Mouse (Mus musculus): ENCODE data around the gene Abat. TPM values are rescaled to one million over a fixed set of nuclear protein-coding genes. Genes with fewer than 3 reads are reported as not detected.
"Not testable (repeated sequence)": the region's sequence is repeated elsewhere in the genome, so short reads cannot be mapped to it uniquely, and the experiment has no call there.

Abat gene
- polyA plus RNA-seq, 1 experiment from 2014 or later = 32.2 TPM

DNA sequence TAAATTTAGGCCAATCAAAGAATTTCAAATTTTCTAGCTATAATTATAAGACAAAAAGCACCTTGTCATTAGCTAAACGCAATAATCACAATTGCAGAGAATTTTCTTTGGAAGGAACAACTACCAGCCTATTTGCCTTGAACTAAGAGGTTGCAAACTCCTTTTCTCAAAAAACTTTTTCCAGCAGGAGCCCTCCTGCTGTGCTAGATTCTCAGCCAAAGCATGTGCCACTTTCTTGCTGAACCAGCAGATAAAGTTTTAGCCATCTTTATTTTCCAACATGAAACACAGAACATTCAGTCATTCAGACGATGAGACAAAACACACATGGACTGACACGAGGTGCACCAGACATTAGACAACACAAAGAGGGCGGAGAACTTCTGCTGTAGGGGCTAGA lies 48.6 kb downstream of the Abat start:
- H3K4me1 ChIP-seq (ENCODE audit: control insufficient read depth, insufficient read depth, low read length); H3K27ac ChIP-seq (ENCODE audit: low read depth, low read length); H3K9me3 ChIP-seq (replicated peaks; ENCODE audit: control insufficient read depth, low read length); H3K9ac ChIP-seq (ENCODE audit: low read depth, low read length); ATAC-seq (replicated peaks; ENCODE audit: insufficient number of reproducible peaks, low FRiP score, low TSS enrichment); H3K4me2 ChIP-seq; H3K36me3 ChIP-seq (ENCODE audit: control insufficient read depth, insufficient read depth, low read length); H3K4me3 ChIP-seq (ENCODE audit: low read depth, low read length); H3K27me3 ChIP-seq (ENCODE audit: control insufficient read depth, insufficient read depth, low read length): not testable (repeated sequence)
- WGBS (ENCODE audit: insufficient replicate concordance) = 32% methylated on average over 4 of the region's 4 CpGs

DNA sequence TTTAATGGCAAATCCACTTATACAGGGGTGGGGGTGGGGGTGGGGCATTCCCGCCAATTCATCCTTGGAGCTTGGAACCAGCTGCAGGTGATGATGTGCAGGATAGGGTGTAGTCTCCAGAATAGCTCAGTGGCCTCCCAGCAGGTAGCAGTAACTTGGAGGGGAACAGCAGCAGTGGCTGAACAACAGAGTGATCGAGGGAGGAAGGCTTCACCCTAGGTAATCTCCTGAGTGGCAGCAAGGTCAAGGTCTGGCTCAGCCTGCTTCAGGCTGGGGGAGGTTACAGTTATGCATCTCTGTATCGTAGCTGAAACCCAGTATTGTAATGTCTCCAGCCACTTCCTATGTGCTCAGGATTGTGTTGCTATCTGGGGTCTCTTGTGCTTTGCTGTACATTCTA lies 49.6 kb downstream of the Abat start:
- not testable (repeated sequence) for ATAC-seq (replicated peaks; ENCODE audit: insufficient number of reproducible peaks, low FRiP score, low TSS enrichment); H3K36me3 ChIP-seq (ENCODE audit: control insufficient read depth, insufficient read depth, low read length); H3K4me1 ChIP-seq (ENCODE audit: control insufficient read depth, insufficient read depth, low read length); H3K27ac ChIP-seq (ENCODE audit: low read depth, low read length); H3K9ac ChIP-seq (ENCODE audit: low read depth, low read length); H3K27me3 ChIP-seq (ENCODE audit: control insufficient read depth, insufficient read depth, low read length); H3K4me3 ChIP-seq (ENCODE audit: low read depth, low read length); H3K9me3 ChIP-seq (replicated peaks; ENCODE audit: control insufficient read depth, low read length); H3K4me2 ChIP-seq
- 57% methylated on average over 3 of the region's 3 CpGs for WGBS (ENCODE audit: insufficient replicate concordance)

DNA sequence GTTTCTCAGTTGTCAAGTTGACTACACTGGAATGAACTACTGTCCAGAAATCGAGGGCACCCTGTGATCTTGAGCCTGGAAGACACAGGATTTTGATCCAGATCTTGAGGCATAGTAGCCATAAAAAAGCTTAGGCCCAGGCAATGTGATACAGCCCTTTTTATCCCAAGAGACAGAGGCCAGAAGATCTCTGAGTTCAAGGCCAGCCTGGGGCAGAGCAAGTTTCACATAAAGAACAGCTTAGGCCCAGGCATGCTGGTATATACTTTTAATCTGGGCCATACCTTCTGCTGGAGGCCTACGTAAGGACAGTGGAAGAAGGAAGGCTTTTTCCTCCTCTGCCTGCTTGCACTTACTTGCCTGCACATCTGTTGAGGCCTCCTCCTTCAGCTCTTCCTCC lies 51.6 kb downstream of the Abat start:
- no peak for ATAC-seq (replicated peaks; ENCODE audit: insufficient number of reproducible peaks, low FRiP score, low TSS enrichment)
- 77% methylated on average over 2 of the region's 2 CpGs for WGBS (ENCODE audit: insufficient replicate concordance)
- Histone ChIP-seq H3K9me3 (replicated peaks; ENCODE audit: control insufficient read depth, low read length) (peaks cover 3% of the 10 kb centered on the region), H3K9ac (ENCODE audit: low read depth, low read length) (no peak overlapping the region), H3K27ac (ENCODE audit: low read depth, low read length) (no peak overlapping the region), H3K36me3 (ENCODE audit: control insufficient read depth, insufficient read depth, low read length) (no peaks in the 10 kb centered on the region), H3K27me3 (ENCODE audit: control insufficient read depth, insufficient read depth, low read length) (no peaks in the 10 kb centered on the region), H3K4me1 (ENCODE audit: control insufficient read depth, insufficient read depth, low read length) (peaks cover 5% of the 10 kb centered on the region), H3K4me3 (ENCODE audit: low read depth, low read length) (no peak overlapping the region), H3K4me2 (no peak overlapping the region)

DNA sequence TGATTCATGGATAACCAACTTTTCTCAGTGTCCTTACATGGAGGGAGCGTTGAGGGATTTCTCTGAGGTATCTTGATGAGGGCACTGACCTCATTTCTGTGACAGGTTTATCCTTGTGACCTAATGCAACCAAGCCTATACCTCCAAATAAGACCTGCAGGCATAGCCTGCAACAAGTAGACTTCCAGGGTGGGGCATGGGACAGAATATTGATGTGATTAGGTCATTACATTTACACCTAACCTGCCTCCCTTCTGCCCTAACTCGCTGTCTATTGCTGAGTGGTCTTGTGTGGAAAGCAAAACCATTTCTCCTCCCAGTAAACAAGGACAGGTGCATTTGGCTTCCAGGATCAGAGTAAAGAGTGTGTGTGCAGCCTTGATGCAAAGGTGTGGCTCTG lies 52.3 kb downstream of the Abat start:
- WGBS (ENCODE audit: insufficient replicate concordance) = 77% methylated on average over 2 of the region's 2 CpGs
- Histone ChIP-seq H3K36me3 (ENCODE audit: control insufficient read depth, insufficient read depth, low read length) (no peaks in the 10 kb centered on the region), H3K9ac (ENCODE audit: low read depth, low read length) (no peak overlapping the region), H3K27ac (ENCODE audit: low read depth, low read length) (no peak overlapping the region), H3K4me2 (no peak overlapping the region), H3K9me3 (replicated peaks; ENCODE audit: control insufficient read depth, low read length) (no peaks in the 10 kb centered on the region), H3K4me1 (ENCODE audit: control insufficient read depth, insufficient read depth, low read length) (peaks cover 11% of the 10 kb centered on the region), H3K27me3 (ENCODE audit: control insufficient read depth, insufficient read depth, low read length) (no peaks in the 10 kb centered on the region), H3K4me3 (ENCODE audit: low read depth, low read length) (no peak overlapping the region)
- no peak for ATAC-seq (replicated peaks; ENCODE audit: insufficient number of reproducible peaks, low FRiP score, low TSS enrichment)

DNA sequence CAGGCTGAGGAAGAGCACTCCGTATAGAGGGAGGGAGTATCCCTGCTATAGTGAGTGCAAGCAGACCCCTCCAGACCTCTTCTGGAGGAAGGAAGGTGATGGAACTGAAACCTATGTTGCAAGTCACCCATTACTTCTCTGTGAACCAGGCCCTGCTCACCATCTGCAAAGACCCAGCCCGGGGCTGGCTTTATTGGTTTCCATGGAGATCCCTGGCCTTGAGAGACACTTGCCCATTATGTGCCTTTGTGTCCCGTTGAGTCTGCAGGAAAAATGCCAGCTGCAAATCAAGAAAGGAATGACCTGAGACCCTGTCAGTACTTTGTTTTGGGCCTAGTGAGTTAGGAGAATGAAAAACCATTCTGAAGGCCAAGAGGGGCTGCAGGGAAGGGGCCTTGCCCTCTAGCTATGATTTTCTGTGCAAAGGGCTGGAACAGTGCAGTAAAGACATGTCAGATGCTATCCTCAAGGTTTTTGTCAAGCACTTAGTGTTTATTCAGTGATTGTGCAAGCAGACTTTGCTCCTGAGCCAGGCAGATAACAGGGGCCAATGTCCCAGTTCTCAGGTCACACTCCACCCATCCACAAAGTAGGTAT lies 53.0 kb downstream of the Abat start:
- no peak for ATAC-seq (replicated peaks; ENCODE audit: insufficient number of reproducible peaks, low FRiP score, low TSS enrichment)
- Histone ChIP-seq H3K4me3 (ENCODE audit: low read depth, low read length) (no peak overlapping the region), H3K36me3 (ENCODE audit: control insufficient read depth, insufficient read depth, low read length) (no peaks in the 10 kb centered on the region), H3K4me1 (ENCODE audit: control insufficient read depth, insufficient read depth, low read length) (peaks cover 11% of the 10 kb centered on the region), H3K9ac (ENCODE audit: low read depth, low read length) (no peak overlapping the region), H3K27me3 (ENCODE audit: control insufficient read depth, insufficient read depth, low read length) (no peaks in the 10 kb centered on the region), H3K27ac (ENCODE audit: low read depth, low read length) (no peak overlapping the region), H3K4me2 (no peak overlapping the region), H3K9me3 (replicated peaks; ENCODE audit: control insufficient read depth, low read length) (no peaks in the 10 kb centered on the region)
- WGBS (ENCODE audit: insufficient replicate concordance) = 49% methylated on average over 3 of the region's 3 CpGs

DNA sequence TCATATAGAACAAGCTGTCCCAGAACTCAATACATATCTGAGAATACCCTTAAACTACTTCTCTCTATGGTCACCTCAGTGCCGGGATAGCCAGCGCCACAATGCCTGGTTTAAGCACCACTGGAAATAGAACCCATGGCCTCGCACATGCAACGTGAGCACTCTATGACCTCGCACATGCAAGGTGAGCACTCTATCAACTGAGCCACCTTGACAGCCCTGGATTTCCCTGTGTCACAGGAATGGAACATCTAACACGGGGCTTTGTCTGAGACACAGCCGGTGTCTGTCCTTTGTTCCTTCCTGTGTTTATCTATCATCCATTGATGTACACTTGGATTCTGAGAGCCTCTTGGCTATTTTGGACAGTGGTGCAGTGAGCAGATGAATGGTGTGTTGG lies 55.7 kb downstream of the Abat start:
- H3K4me1 ChIP-seq (ENCODE audit: control insufficient read depth, insufficient read depth, low read length) = peaks cover 11% of the 10 kb centered on the region
- no peak overlapping the region for H3K4me2 ChIP-seq
- no peaks in the 10 kb centered on the region for H3K27me3 ChIP-seq (ENCODE audit: control insufficient read depth, insufficient read depth, low read length)
- no peak overlapping the region for H3K9ac ChIP-seq (ENCODE audit: low read depth, low read length)
- no peak overlapping the region for H3K27ac ChIP-seq (ENCODE audit: low read depth, low read length)
- no peak overlapping the region for H3K4me3 ChIP-seq (ENCODE audit: low read depth, low read length)
- no peaks in the 10 kb centered on the region for H3K36me3 ChIP-seq (ENCODE audit: control insufficient read depth, insufficient read depth, low read length)
- ATAC-seq (replicated peaks; ENCODE audit: insufficient number of reproducible peaks, low FRiP score, low TSS enrichment) = no peak
- H3K9me3 ChIP-seq (replicated peaks; ENCODE audit: control insufficient read depth, low read length) = no peaks in the 10 kb centered on the region
- 51% methylated on average over 7 of the region's 7 CpGs for WGBS (ENCODE audit: insufficient replicate concordance)

DNA sequence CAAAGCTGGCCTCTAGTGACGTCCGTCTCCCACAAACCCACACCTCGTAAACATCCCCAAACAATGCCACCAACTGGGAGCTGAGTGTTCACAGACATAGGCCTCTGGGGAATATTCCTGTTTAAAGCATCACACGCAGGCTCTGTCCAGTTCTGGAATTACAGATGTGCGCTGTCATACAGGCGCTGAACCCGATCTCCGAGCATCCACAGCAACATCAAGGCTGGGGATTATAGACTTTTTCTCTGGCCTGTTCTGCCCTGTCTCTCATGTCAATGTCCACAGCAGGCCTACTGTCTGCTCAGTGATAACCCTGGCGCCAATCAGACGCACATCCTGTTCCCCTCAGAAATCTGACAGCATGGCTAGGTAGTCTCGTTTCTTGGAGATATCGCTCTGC lies 57.1 kb downstream of the Abat start:
- Histone ChIP-seq H3K4me3 (ENCODE audit: low read depth, low read length) (no peak overlapping the region), H3K27ac (ENCODE audit: low read depth, low read length) (no peak overlapping the region), H3K27me3 (ENCODE audit: control insufficient read depth, insufficient read depth, low read length) (no peaks in the 10 kb centered on the region), H3K4me2 (no peak overlapping the region), H3K9ac (ENCODE audit: low read depth, low read length) (no peak overlapping the region), H3K4me1 (ENCODE audit: control insufficient read depth, insufficient read depth, low read length) (peaks cover 11% of the 10 kb centered on the region), H3K9me3 (replicated peaks; ENCODE audit: control insufficient read depth, low read length) (no peaks in the 10 kb centered on the region), H3K36me3 (ENCODE audit: control insufficient read depth, insufficient read depth, low read length) (no peaks in the 10 kb centered on the region; the same call in 1 of the 2 replicates)
- 64% methylated on average over 12 of the region's 12 CpGs for WGBS (ENCODE audit: insufficient replicate concordance)
- ATAC-seq (replicated peaks; ENCODE audit: insufficient number of reproducible peaks, low FRiP score, low TSS enrichment) = no peak

DNA sequence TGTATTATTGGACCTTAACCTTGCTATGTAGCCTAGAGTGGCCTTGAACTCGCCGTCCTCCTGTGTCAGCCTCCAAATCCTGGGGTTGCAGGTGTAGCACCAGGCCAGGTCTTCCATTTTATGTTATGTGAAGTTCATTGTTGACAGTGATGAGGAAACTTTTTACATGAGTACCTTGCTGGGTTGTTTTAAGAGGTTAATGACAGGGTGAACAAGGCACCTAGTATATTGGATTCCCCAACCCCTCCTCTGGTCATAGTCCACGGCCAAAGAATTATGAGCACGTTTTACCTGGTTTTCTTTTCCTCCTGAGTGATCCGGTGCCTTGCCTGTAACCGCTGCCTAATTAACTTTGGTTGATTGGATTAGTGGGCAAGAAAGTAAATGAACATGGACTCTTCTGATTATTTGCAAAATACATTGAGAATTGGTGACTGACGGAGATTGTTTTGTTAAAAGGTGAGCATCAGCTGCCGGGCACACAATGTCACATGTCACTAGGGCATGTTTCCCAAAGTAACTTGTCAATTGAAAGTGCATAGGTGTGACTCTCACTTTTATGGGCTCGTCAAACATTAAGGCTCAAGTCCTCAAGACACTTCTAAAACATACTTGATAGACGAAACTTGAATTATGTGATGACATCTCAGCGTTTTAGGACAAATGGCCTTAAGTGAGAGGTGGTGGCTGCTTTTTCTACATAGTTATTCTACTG lies 57.8 kb downstream of the Abat start:
- 82% methylated on average over 11 of the region's 11 CpGs for WGBS (ENCODE audit: insufficient replicate concordance)
- peaks cover 11% of the 10 kb centered on the region for H3K4me1 ChIP-seq (ENCODE audit: control insufficient read depth, insufficient read depth, low read length)

DNA sequence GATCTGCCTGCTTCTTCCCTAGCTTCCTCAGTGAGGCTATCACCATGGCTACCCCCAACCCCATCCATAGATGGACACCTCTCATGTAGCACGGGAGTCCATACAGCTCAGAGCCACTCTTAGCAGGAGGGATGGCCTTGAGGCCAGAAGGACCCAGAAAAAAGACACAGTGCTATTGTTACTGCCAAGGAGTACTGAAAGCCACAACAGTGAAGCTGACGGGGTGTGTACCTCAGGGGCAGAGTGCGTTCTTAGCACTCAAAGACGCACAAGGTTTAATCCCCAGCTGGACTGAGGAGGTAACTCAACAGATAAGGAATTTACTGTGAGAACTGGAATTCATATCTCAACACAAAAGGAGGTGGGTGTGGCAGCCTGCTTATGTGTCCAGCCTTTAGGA lies 59.8 kb downstream of the Abat start:
- Histone ChIP-seq H3K4me1 (ENCODE audit: control insufficient read depth, insufficient read depth, low read length) (peaks cover 11% of the 10 kb centered on the region), H3K9ac (ENCODE audit: low read depth, low read length) (no peak overlapping the region), H3K4me3 (ENCODE audit: low read depth, low read length) (no peak overlapping the region), H3K4me2 (no peak overlapping the region), H3K27me3 (ENCODE audit: control insufficient read depth, insufficient read depth, low read length) (no peaks in the 10 kb centered on the region), H3K9me3 (replicated peaks; ENCODE audit: control insufficient read depth, low read length) (no peaks in the 10 kb centered on the region), H3K36me3 (ENCODE audit: control insufficient read depth, insufficient read depth, low read length) (no peaks in the 10 kb centered on the region; the same call in 1 of the 2 replicates), H3K27ac (ENCODE audit: low read depth, low read length) (no peak overlapping the region)
- no peak for ATAC-seq (replicated peaks; ENCODE audit: insufficient number of reproducible peaks, low FRiP score, low TSS enrichment)
- WGBS (ENCODE audit: insufficient replicate concordance) = 78% methylated on average over 4 of the region's 4 CpGs

More for the DNA sequence above, 57.8 kb downstream of the Abat start:
- H3K4me3 ChIP-seq (ENCODE audit: low read depth, low read length) = no peak overlapping the region
- H3K9me3 ChIP-seq (replicated peaks; ENCODE audit: control insufficient read depth, low read length) = no peaks in the 10 kb centered on the region
- no peak overlapping the region for H3K4me2 ChIP-seq
- no peak overlapping the region for H3K9ac ChIP-seq (ENCODE audit: low read depth, low read length)
- H3K36me3 ChIP-seq (ENCODE audit: control insufficient read depth, insufficient read depth, low read length) = no peaks in the 10 kb centered on the region; the same call in 1 of the 2 replicates
- no peaks in the 10 kb centered on the region for H3K27me3 ChIP-seq (ENCODE audit: control insufficient read depth, insufficient read depth, low read length)
- no peak overlapping the region for H3K27ac ChIP-seq (ENCODE audit: low read depth, low read length)
- ATAC-seq (replicated peaks; ENCODE audit: insufficient number of reproducible peaks, low FRiP score, low TSS enrichment) = no peak
